Mouse (Mus musculus): ENCODE results near the gene Klk9.

Gene Klk9

DNA sequence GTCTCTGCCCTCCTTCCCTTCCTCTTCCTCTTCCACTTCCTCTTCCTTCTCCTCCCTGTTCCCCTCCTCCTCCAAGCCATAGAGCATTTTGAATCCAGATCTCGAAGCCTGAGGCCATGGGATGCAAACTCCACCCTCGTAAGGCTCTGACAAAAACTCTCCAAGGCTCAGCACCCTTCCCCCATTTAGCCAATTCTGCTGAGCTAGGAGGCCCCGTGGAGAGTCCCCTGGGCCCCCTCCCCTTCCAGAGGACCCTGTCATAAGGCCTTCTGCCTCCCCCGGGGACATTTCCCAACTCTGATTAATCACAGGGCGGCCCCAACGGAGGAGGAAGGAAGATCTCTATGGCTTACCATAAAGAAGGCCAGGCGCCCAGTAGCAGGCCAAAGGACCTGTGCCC, at the start of gene Klk9:
Gene Klk9 (plus strand): TSS at position 301 of the 400 bp plus-strand sequence.
- no peak for DNase-seq

DNA sequence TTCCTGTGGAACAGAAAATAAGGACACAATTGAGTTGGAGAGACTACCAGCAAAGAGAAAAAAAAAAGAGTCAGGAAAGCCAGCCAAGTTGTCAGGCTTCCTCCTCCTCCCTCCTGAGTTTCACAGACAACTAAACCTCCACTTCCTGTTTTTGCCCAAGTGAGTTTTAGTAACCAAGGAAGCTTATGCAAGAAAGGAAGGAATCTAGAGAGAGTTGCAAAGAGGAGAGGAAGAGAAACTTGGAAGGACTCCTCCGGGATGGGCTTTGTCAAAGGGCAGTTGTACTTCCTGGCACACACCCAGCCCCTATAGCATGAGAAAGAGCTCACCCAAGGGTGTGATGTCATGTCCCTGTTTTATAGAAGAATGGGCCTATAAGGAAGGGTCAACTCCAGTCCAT, 43.9 kb upstream of the Klk9 start:
- DNase-seq, result peak; percentile 12

DNA sequence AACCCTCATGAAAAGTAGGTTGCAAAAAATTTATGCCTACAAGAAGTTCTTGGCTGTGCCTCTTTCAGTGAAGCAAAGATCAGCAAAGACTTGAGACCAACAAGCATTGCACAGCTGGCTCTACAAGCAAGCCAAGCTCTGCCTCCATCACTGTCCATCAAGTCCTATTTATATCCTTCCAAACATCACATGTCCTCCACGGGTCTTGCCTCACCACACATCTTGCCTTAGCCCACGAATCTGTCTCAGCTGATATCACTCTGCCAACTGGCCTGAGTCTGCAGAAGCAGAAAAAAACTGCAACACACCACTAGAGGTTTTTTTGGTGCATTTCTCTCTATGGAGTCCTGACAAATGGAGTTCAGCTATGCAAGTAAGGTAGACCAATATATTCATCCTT, 38.9 kb upstream of the Klk9 start:
- no peak for DNase-seq

DNA sequence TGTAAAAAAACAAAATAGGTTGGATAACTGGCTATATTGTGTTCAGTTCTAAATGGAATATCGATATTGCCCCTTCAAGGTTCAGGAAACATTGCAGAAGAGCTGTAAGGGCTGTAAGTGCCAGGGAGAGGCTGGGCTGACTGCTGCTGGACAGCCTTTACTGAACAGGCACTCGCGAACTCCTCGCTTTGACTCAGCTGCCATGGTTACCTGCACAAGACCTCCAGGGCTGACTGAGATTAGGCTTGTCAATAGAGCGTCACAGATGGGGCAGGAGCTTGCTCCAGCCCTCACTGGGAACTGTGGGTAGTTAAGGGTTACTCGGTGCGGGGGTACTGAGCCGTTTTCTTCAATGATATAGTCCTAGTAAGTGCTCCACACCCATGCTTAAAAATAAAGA, 25.2 kb upstream of the Klk9 start:
- DNase-seq, result no peak

DNA sequence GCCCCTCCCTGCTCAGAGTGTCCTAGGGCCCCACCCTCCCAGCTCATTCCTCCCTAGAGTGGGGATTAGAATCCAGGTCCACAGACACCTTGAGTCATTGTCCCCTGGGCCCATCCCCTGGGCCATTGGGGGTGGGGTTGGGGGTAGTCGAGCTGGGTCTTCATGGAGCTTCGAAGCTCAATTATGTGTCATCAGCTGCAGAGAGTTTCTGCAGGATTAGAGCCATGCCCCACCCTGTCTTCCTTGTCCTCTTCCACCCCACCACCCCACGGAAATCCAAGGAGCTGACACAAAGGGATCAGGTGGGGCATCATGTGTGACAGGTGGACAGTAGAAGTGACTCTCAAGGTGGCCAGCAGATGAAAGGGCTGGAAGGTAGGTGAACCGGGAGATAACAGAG, 23.1 kb upstream of the Klk9 start, which contains the start of gene Klk12:
Gene Klk12 (plus strand): TSS at position 301 of the 400 bp plus-strand sequence.
- DNase-seq, result no peak

DNA sequence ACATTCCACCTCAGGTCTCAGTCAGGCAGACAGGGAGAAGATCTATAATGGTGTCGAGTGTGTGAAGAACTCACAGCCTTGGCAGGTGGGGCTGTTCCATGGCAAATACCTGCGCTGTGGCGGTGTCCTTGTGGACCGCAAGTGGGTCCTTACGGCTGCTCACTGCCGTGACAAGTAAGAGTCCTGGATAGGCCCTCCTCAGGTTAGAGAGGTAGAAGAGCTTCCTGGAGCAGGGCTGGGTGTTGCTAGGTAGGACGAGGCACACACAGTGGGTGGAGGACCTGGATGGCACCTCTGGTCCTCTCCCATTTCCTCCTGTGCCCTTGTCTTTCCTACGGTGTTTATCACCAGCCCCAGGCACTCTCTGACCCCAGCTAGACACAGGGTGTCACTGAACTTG, 22.1 kb upstream of the Klk9 start:
- no peak for DNase-seq

DNA sequence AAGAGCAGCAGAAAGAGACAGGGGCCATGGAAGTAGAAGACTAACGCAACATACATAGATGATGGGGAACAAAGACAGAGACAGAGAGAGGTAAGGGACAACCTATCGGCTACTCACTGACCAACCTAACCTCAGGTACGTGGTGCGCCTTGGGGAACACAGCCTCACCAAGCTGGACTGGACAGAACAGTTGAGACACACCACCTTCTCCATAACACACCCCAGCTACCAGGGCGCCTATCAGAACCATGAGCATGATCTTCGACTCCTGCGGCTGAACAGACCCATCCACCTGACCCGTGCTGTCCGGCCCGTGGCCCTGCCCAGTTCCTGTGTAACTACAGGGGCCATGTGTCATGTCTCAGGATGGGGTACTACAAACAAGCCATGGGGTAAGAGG, 21.0 kb upstream of the Klk9 start:
- DNase-seq, result no peak

DNA sequence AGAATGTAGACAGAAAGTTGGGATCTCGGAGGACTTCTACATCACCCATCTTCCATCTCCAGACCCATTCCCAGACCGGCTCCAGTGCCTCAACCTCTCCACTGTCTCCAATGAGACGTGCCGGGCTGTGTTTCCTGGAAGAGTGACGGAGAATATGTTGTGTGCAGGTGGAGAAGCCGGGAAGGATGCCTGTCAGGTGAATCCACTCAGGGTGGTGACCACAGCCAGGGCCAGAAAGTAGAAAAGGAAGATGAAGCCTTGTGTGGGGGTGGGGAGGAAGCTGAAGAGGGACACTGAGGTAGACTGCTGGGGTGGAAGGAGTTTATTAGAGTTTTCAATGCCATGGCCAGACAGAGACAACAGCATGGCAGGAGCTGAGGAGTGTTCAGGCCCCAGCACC, 19.8 kb upstream of the Klk9 start:
- no peak for DNase-seq

DNA sequence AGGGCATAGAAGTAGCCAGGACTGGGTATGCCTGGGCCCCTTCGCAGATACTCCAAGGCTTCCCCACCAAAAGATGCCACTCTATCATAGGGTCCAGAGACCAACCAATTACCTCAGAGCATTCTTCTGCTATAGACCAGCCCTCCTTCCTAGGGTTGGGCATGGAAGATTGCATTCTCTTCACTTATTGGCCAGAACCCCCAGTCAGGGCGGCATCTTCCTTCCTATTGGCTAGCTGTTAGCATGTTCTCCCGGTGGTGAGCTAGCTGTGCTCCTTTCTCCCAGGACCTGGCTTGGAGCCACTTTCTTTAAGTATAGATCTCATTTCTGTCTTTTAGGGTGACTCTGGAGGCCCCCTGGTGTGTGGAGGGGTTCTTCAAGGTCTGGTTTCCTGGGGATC, 18.8 kb upstream of the Klk9 start:
- no peak for DNase-seq

DNA sequence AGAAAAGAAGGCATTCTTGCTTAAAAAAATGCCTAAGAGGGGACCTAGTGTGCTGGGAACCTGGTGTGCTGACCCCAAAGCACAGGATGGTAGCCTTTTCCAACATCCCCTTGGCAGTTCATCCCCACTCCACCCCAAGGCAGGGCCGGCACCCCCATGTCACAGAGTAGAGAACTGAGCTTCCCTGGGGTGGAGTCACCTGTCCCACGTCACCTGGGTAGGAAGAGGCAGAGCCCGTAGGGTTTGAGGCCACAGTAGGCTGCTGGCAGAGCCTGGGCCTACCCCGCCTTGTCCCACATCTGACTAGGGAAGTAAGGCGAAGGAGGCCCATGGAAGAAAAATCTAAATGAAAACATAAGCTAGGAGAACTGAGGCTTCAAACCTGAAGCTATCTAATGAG, 17.3 kb upstream of the Klk9 start, which contains the start of gene Klk11:
Gene Klk11 (plus strand): TSS at position 241 of the 400 bp plus-strand sequence.
- no peak for DNase-seq

DNA sequence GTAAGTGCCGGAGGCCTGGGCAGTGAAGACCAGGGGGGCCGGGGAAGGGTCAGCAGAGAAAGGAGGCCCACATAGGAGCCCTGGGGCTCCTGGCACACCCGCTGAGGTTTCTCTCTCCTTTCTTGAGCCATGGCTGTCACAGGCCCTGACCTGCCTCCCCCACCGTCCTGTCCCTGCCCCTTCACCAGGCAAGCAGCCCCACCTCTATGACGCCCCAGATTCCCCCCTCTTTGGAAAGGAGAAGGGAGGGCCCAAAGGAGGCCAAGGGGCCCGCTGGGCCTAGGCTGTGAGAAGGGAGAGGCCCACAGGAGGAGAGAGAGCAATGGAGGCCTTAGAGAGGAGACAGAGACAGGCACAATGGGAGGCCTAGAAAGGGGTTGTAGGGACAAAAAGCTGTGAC, 16.9 kb upstream of the Klk9 start:
- DNase-seq, result no peak

DNA sequence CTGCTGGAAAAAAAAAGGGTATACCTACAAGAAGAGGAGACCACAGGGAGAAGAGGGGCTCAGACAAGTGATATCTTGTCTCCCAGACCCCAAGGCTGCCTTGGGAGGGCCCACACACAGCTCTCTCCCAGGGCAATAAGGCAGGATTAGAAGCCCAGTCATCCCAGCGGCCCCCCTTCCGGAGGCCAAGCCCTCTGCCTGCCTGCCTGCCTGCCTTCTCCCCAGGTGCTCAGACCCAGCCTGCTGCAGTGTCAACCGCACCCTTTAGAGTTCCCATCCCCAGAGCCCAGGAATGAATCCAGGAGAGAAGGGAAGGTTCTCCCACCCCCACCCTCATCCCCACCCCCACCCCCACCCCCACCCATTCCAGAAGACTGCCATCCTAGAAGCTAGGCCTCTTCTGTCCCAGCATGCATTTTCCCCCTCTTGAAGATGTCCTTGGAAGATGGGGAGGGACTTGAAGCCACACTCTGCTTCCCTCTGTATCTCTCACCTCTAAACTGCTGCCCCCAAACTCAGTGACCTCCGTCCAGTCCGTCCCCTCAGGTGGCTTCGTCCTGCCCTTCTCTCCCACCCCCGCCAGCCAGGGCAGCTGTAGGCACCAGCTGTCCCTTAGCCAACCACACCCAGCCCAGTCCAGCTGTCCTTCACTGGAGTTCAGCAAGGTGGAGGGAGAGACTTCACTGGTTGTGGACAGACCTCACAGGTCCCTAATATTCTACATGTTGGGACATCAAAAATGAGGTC, 16.2 kb upstream of the Klk9 start:
- no peak for DNase-seq

DNA sequence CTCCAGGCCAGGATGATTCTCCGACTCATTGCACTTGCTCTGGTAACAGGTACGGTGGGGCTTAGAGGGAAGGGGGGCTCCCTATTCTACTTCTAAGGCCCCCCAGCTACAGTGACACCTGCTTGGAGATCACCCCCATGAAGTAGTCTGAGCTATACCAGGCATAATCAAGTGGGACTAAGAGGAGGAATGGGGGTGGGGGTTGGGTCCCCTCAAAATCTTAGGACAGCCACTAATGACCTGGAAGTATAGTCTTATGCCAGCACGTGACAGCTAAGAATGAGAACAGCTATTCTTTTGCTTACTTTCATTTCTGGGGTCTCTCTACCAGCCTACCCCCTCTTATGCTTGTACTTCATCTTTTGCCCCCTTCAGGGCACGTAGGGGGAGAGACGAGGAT, 15.2 kb upstream of the Klk9 start:
- DNase-seq, result no peak

DNA sequence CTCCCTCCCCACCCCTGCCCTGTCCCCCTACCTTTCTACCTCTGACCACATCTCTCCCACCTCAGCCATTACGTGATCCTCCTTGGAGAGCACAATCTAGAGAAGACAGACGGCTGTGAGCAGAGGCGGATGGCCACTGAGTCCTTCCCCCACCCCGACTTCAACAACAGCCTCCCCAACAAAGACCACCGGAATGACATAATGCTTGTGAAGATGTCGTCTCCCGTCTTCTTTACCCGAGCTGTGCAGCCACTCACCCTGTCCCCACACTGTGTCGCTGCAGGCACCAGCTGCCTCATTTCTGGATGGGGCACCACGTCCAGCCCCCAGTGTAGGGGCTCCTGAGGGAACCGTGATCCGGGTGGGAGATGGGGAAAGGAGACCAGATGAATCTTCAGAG, 14.3 kb upstream of the Klk9 start:
- no peak for DNase-seq

DNA sequence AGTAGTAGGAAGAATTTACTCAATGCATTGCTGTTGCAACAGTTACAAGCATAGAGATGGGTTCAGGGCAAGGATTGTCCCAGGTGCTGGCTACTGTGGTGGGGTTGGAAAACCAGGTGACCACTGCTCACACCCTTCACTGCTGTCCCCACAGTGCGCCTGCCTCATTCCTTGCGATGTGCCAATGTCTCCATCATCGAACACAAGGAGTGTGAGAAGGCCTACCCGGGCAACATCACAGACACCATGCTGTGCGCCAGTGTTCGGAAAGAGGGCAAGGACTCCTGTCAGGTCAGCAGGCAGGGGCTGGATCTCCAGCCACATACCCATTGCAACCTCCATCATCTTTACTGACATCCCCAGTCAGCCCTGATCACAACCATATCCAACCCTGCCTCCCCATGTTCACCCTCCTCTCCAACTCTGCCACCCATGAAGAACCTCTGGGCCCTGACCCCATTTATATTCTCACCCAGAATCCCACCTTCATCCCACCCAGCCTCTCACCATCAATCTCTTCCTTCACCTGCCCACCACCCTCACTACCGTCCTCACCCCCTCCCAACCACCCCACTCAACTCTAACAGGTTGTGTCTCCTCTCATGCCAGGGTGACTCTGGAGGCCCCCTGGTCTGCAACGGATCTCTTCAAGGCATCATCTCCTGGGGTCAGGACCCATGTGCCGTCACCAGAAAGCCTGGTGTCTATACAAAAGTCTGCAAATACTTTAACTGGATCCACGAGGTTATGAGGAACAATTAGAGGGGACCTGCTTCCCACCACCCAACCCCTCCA, 13.3 kb upstream of the Klk9 start:
- DNase-seq, result no peak

DNA sequence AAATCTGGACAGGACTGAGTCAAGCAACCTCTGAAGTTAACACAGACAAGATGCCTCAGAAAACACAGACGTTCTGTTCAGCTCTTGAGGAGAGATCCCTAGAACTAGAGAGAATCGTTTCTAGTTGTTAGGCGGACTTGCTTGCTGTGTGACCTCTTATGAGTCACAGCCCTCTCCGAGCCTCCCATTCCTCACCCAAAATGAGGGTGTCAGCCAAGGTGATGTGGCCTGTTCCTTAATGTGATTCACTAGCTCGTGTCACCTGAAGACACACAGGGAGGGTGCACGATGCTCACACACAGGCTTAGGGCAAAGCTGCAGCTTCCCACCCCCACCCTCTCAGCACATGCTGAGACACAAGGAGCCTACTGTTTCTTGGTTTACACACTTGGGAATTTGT, 11.4 kb upstream of the Klk9 start:
- DNase-seq, result no peak

DNA sequence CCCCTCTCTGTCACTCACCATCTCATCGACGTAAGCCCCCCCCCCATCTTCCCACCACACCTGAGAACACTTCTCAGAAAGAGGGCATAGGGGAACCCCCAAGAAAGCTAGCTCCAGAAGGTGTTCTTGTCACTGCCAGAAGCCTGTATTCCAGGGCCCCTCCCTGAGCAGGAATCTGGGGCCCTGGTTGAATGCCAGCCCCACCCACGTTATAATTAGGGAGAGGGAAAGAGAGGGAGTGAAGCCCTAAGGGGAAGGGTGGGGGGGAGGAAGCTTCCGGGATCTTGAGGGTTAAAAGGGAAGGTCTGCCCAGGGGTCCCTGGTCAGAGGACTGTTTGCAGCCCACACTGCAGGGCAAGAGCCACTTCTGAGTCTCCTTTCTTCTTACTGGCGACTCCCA, 10.9 kb upstream of the Klk9 start, which contains the start of gene Klk10:
Gene Klk10 (plus strand): TSS at position 290 of the 400 bp plus-strand sequence.
- no peak for DNase-seq

DNA sequence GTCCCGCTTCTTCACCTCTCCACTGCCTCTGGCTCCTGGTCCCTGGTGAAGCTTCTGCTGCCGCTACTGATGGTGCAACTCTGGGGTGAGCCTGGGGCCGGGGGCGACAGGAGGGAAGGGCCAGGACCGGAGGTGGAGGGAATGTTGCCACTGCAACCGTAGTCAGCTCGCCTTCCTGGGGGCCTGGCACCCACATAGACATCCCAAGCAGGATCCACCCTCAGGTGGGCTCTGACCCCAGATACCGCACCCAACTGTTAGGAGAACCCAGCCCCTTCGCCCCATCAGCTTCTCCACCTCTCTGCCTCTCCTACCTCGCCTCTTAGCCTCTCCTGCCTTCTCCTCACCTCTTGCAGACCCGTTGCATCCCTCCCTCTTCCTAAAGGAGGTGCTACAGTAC, 10.2 kb upstream of the Klk9 start:
- no peak for DNase-seq

DNA sequence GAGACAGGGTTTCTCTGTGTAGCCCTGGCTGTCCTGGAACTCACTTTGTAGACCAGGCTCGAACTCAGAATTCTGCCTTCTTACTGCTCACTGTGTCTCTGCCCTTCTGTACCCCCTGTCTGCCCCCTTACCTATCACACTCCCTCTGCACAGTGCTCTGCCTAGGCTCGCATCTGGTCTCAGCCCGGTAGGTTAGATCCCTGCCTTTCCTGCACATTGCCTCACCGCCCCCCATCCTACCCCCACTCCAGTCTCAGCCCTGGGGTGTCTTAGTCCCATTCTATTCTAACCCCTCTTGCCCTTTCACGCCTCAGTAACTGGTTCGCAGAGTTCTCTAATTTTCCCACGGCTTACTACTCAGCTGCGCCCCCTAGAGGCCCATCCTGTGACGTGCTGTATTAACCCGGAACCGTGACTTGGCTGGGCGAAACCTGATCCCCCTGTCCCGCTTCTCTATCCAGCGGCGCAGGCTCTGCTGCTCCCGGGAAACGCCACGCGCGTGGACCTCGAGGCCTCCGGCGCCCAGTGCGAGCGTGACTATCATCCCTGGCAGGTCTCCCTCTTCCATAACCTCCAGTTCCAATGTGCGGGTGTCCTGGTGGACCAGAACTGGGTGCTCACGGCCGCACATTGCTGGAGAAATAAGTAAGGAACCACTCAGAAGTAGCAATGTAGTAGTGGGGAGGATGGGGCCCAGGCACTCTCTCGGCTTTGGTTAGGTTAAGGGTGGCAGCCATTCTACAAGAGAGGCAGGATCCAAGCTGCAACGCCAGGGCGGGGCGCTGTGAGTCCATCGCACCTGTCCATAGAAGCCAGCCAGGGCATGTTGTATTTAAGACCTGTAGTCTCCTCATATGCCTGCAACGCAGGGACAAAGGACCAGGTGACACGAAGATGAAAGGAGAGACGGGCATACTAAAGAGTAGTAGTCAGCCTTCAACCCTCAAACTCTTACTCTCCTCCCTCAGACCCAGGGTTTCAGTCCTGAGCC, 9.1 kb upstream of the Klk9 start:
- DNase-seq, result peak; percentile 83

DNA sequence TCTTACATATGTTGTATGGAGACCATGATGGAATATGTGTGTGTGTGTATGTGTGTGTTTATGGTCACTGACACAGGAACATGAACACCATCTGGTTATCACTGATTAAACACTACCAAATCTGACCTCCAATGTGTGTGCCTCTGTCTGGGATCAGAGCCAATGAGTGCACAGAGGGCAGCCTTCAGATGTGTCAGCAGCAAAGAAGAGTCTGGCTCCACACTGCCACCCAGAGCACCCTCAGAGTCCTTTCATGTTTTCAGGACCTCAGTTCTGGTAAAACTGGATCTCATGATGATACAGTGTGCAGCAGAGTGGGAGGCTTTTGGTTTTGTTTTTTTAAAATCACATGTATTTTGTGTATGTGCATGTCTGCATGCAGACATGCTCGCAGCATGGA, 6.4 kb upstream of the Klk9 start:
- DNase-seq, result peak; percentile 35

DNA sequence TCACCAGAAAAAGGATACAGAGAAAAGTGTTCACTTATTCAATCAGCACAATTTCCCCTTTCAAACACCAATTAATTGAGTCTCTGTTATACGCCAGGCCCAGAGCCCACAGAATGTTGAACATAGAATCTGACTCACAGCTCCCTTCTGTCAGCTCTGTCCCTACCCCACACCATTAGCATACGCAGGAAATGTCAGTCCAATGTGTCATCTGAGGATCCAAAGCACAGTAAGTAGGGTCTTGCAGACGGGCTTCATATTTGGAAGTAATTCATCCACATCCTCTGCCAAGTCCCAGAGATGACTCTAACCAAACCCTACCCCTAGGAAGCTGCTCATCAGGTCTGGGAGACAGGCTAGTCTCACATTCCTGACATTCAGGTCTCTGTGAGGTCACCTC, 3.6 kb upstream of the Klk9 start:
- DNase-seq, result no peak

DNA sequence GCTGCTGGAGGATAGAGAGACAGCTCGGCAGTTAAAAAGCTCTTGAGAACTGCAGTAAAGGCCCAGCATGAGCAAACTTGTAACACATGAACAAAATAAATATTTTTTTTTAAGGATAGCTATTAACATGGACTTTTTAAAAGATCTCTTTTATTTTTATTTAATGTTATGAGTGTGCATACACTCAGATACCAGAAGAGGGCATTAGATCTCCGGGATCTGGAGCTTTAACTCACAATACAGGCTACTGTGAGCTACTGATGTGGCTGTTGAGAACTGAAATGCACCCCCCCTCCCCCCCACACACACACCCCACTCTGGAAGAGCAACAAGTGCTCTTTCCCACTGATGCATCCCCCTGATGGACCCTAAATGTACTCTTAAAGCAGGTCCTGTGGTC, 2.4 kb upstream of the Klk9 start:
- no peak for DNase-seq

DNA sequence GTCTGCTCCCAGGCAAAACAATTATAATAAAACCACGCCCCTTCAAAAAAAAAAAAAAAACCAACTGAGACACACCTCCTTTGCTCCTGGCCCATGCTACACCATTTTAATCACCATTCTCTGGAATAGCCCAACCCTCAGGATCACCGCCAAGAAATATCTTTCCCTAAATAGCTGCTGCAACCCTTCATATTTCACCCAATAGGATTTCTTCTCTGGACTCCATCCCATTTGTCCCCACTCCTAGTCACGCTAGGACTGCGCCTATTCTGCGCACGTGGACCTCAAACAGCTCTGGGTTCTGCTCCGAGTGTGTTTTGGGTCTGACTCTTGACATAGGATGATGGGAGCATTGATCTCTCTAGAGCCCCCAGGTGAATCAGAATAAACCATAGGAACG, 4.7 kb downstream of the Klk9 start:
- DNase-seq, result no peak
